Mouse (Mus musculus) cerebellum, adult 9-10 months (tissue): ENCODE data around the gene Gm45713.

ENCODE experiments used
- DNase-seq: peaks from one replicate; pipeline ENCODE4 v3.0.0; 2022

Gene Gm45713

DNA sequence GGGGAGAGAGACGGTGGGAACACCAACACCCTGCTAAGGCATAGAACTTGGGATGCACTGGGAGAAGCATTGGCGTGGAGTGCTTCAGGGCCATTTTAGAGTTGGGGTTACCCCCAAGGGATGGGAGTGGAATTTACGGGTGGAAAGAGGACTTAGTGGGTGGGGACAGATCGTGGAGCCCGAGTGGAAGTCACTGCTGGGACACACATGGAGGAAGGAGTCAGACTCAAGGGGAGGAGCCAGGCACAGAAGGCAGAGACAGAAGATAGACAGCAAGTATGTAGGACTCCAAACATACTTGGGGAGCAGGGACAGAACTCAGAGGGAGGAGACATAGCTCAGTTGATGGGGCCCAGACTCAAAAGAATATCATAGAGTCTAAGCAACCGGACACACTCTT is 26.5 kb upstream of the Gm45713 start:
- DNase-seq, result no peak

DNA sequence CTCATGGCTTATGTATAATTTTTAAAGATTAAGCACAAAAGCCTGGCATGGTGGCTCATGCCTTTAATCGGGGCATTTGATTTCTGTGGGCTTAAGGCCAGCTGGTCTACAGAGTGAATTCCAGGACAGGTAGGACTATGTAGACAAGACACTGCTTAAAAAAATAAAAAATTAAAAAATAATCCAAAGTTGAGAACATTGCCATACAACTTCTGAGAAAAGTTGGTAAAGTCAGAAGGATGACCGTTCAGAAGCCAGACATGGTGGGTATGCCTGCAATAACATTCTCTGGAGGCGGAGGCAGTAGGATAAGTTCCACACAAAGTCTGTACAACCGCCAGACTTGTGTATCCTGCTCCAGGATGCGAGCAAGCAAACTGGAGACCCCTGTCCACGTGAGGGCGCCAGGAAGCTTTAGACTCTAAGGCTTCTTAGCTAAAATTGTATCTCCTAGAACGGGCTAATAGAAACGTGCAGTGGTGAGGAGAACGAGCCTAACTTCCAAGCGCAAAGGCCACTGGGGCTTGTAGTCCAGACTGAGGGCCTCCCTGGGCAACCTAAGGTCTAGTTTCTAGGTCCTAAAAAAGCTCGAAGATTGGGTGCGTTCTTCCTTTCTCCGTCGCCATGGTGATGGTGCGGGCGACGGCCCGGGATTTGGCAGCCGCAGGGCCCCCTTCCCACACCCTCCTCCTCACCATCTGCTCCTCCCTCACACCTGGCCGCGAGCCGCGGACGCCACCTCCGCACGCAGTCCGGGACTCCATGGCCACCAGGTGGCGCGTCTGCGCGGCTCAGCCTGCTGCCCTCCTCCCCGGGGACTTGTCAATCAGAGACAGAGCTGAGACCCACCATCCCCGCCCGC is 25.8 kb upstream of the Gm45713 start:
- DNase-seq, result peak; percentile 99

DNA sequence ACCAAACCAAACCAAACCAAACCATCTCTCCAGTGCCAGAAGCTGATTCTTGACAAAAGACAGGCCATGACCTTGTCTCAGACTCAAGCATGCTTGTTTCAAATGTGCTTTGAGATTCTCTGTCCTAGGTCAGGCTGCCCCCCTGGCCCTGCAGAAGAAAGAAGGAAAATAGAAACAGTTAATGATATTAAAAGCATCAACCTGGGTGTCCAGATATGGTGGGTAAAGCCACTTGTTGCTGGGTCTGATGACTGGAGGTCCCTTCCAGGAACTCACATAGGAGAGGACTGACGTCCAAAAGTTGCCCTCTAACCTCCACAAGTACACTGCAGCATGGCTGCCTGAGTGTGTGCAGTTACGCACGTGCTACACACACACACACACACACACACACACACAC is 24.8 kb upstream of the Gm45713 start:
- peak; percentile 73 for DNase-seq

DNA sequence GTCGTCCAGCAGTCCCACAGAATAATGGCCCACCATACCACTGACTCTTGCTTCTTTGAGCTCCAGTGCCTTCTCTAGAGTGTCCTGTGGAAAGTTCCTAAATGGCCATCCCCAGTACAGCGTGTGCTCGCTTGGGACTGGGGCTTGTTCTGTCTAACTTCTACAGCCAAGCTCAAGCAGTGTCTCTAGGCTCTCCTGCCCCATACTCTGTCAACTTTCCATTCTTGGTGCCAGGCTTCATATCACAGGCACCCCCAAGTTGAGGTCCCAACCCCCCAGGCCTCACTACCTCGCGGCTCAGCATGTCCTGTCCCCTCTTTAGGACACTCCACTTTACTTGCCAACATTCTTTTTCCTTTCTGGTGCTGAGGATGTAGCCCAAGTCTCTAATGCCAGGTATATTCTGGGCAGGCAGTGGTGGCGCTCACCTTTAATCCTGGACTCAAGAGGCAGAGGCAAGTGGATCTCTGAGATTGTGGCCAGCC is 24.3 kb upstream of the Gm45713 start:
- peak; percentile 62 for DNase-seq

DNA sequence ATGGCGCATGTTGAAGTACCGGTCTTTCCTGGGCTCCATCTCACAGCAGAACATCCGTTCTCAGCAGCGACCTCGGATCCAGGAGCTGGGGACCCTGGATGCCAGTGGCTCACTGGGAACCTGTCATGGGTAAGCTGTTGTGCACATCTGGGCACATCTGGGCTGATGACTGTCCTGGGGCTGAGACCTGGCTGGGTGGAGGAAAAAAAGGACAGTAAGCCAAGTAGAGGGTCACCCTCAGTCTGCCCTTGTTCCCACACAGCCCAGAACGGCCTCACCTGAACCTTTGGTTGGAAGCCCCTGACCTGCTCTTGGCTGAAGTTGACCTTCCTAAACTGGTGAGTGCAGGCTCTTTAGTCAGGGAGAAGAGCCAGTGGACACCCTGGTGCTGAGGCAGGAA is 23.0 kb upstream of the Gm45713 start:
- peak; percentile 63 for DNase-seq

DNA sequence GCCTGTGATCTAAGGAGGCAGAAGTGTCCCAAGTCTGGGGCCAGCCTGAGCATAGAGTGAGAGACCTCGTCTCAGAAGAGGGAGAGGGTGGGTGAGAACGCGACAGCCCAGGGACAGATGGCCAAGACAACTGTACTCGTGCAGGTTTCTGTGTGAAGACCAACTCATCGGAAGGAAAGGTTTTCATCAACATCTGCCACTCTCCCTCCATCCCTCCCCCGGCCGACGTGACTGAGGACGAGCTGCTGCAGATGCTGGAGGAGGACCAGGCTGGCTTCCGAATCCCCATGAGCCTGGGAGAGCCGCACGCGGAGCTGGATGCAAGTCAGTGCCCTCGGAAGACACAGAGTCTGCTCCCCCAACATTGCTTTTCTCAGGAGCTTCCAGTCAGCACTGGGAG is 21.4 kb upstream of the Gm45713 start:
- DNase-seq, result peak; percentile 41

DNA sequence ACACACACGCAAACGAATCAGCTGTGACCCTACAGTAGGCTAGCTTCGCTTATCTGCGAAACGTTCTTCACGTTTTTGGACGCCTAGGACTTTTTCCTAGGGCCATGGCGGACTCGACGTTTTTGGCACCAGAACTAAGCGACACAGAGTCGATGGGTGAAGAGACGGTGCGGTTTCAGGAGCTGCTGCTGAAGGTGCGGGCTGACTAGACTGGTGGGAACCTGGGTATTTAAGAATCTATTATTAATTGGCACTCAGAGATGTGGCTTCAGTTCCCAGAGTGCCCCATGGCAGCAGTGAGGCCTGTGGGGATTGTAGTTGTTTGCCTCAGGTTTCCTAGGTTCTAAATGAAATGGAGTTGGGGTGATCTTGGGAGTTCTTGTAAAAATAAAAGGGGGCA is 20.2 kb upstream of the Gm45713 start:
- peak; percentile 57 for DNase-seq

DNA sequence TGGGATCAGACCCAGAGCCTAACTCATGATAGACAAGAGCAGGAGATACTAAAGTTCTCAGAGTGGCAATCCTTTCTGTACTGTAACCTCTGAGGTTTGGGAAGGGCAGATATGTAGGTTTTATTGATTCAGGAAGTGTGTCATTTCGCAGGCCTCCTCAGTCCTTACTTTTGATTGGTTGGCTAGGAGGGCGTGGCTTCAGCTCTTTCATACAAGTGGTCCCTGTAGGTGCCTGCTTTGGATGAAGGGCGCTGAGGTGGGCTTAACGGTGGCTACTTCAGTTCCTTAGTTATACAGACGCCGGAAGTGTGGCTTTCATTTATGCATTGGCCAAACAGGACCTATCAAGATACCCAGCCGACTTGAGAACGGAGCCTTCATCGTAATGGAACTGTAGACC is 19.6 kb upstream of the Gm45713 start:
- DNase-seq, result peak; percentile 65

DNA sequence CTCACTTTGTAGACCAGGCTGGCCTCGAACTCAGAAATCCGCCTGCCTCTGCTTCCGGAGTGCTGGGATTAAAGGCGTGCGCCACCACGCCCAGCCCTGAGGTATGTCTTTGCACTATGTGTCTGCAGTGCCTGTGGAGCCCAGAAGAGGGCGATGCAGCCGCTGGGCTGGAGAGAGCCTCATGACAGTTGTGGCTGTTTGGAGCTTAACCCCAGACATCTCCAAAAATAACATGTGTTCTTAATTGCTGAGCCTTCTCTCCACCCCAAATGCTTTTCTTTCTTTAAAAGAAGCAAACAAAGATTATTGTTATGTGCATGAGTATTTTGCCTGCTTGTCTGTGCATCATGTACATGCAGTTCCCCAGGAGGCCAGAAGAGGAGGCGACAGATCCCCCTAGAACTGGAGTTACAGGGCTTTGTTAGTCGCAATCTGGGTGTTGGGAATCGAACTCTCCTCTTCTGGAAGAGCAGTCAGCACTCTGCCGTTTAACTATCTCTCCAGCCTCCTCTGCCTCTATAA is 19.0 kb upstream of the Gm45713 start:
- peak; percentile 84 for DNase-seq

DNA sequence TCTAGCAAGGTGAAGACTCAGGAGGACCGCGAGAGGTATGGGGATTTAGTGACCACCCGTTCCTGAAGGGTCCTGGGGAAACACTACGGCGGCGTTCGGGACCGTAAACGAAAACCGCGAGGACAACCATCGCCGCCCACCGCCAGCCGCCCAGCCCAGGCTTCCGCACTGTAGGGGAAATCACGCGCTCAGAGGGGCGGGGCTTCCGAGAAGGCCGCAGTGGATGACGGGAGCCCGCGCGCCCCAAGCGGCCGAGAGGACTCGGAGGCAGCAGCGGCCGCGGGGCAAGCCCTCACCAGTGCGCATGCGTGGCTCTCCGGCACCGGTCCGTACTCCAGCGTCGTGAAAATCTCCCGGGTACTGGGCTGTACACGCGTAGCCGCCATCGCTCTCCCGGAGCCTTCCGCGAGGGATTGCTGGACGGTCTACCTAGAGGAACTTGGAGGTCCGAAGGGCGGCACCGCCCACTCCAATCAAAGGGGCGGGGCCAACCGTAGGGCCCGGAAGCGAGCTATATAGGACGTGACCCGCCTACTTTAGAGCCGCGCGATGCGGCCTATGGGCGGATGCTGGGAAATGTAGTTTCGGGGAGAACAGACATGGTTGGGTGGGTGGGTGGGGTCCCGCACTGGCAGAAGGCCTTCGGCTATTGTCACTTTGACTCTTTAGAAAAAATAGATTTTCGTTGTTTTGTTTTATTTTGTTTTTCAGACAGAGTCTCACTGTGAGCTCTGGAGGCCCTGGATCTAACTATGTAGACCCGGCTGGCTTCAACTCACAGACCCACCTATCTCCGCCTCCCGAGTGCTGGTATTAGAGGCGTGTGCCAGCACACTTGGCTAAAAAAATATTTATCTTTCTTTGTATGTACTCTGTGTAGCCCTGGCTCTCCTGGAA is 18.3 kb upstream of the Gm45713 start, which contains the start of the genes Pih1d1 and Aldh16a1:
Gene Pih1d1, plus strand, starts transcription at position 208 of the 897 bp plus-strand sequence.
Gene Aldh16a1, minus strand, starts transcription at position 489 of the 897 bp plus-strand sequence.
- DNase-seq, result peak; percentile 97

DNA sequence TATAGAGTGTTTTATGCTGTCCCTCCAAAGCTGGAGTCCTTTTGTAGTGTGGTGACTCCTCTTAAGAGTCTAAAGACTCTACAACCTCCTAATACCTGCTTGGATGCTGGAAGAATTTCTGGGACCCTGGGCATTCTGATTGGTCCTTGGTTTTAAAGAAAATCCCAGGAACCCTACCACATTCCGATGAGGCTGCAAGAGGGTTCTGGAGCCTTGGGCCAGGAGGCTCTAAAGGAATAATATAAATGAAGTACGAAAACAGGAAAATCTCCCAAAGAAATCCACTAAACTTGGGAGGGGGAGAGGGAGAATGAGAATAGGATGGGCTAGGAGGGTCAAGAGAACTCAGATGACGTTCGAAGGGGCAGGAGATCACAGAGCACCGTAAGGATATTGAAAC is 17.6 kb upstream of the Gm45713 start:
- DNase-seq, result no peak

DNA sequence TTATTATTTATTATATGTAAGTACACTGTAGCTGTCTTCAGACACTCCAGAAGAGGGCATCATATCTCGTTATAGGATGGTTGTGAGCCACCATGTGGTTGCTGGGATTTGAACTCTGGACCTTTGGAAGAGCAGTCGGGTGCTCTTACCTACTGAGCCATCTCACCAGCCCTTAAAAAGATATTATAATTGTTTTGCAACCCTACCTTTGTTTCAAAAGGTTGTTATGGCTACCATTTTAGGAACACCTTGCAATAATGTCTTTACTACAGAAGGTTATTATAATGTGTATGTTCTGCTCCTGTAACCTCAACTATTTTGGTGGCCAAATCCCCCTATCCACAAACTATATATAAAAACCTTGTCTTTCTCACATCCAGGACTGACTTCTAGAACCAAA is 17.0 kb upstream of the Gm45713 start:
- peak; percentile 39 for DNase-seq

DNA sequence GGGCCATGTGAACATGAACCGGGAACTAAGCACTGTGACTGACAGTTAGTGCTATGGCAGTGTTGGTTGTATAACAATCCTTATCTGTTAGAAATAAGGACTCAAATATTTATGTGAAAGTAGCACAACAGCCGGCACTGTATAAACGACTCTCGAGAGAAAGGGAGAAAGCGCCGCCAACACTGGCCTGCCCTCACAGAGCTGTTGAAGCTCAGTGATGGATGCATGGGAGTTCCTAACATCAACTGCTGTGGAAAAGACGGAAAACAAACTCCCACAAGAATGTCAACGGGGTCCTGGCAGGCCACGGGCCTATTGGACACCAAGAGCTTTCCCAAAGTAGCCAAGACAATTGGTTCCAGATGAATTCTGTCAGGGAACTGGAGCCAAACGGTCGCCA is 15.3 kb upstream of the Gm45713 start:
- DNase-seq, result peak; percentile 48

DNA sequence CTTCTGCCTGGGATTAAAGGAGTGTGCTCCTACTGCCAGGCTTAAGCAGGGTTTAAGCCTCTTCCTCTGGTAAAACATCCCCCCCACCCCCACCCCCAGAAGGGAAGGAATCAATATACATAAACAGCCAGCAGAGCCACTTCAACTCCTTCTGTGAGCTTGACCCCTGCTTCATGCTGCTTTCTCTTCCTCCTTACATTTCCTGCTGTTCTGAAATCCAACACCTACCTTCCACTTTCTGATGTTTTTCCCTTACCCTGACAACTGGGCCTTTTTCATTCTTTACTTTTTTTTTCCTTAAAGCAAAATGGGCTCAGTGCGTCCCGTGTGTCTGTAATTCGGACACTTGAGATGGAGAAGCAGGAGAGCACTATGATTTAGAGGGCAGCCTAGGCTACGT is 14.3 kb upstream of the Gm45713 start:
- no peak for DNase-seq

DNA sequence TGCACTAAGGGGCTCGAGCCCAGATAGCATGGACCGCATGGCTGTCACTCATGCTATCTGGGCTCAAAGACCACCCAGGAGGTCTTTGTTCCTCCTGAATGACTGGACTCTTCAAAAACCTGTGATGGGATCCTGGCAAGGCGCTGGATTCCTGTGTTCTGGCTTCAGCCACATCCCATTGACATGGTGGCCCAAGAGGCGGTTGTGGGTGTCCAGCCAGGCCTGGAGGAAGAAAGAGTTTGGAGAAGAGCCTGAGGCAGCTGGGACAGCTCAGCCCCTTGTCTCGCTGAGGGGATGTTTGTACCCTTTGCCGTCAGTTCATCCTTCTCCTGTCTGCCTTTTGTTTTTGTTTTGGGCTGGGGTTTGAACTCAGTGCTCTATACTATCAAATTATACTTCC is 13.5 kb upstream of the Gm45713 start:
- DNase-seq, result no peak

DNA sequence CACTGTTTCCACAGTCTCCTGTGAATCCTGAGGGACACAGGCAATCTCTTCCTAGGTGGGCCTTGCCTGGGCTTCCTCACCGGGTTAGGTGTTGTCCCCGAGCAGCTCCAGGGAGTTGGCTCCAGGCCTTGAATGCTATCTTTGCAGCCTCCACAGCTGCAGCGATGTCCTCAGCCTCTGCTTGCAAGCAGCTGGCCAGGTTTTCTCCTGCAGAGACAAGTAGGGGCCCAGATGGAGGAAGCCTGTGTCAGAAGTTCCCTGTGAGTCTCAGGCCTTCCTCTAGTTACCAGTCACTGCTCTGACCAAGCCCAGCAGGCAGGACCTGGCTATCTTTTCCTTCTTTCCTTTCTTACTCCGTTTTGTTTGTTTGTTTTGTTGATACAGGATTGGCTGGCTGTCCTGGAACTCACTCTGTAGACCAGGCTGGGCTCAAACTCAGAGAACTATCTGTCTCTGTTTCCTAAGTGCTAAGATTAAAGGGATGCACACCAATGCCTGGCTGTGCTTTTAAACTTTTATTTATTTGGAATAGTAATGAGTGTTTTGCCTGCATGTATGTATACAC is 12.6 kb upstream of the Gm45713 start:
- no peak for DNase-seq

DNA sequence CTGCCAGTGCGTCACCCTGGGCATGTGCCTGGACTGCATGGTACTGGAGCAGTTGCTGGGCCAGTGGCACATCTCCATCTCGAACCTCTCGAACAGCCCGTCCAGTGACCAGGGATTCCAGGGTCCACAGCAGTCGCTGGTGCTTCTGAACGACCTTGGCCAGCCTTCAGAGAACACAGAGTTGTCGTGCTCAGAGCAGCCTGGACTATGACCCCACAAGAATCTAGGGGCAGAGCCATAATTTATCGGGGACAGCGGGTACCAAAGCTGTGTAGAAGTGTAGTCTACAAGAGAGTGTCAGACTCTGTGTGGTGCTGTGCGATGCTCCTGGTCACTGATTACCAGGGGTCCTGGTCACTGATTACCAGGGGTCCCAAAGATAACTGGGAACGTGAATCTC is 11.9 kb upstream of the Gm45713 start:
- DNase-seq, result no peak

DNA sequence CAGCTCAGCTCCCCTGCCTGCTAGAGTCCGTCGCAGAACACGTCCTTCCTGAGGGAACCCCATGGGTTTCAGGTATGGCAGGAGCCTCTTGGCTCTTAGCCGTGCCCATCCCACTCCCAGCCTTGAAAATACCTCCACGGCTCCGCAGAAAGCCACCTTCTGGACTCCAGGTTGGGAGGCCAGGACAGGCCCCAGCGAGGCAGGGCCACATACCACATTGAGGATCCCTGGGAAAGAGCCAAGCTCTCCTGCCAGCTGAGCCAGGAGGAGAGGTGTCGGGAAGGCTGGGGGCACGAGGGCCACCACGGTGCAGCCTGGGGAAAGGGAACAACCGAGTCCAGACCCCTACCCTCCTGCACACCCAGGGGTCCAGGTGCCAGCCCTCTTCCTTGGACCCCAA is 11.2 kb upstream of the Gm45713 start:
- DNase-seq, result no peak

DNA sequence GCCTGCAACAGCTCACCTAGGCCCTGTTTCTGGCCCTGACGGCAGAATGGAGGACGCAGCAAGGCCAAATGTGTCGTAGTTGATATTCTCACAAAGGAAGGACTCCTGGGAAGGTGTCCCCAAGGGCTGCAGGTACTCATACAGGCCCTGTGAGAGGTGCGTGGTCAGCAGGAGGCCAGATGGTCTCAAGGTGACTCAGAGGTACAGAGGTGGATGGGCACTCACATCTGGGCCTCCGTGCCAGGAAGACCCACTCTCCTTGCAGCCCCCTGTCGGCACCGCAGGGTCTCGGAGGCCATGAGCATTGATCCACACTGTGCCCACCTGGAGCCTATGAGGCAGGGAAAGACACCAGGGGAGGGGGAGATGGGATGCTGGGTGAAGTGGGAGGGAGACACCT is 9.4 kb upstream of the Gm45713 start:
- DNase-seq, result no peak

DNA sequence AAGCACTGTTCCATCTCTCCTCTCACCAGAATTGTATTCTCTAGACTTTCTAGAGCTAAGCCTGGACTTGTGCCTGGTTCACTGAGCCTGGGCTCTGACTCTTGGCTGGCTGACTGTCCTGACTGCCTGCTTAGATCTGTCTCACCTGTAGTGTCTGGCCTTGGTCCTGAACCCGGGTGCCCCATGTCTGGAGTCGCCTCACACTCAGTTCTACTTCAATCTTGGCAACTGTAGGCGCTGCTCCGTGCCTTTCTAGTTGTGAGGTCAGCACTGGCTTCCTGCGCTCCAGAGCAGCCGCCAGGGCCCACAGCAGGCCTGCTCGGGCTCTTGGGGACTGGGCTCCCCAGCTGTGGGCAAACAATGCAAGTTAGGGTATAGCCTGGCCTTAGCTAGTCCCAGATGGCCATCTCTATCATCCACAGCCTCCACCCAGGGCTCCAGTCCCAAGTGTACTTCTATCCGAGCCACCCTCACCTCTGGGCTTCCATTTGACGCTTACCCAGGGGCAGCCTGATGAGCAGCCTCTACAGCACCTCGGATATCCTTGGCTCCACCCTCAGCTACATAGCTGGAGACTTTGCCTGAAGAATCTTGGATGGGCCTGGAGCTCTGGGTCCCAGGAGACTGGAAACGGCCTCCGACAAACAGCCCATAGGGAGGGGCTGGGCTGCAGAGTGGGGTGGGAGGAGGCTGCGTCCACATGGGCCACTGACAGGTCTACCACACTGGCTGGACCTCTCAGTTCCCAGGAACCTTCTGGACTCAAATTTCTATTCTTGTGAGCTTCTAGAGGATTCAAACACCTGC is 8.5 kb upstream of the Gm45713 start:
- no peak for DNase-seq

DNA sequence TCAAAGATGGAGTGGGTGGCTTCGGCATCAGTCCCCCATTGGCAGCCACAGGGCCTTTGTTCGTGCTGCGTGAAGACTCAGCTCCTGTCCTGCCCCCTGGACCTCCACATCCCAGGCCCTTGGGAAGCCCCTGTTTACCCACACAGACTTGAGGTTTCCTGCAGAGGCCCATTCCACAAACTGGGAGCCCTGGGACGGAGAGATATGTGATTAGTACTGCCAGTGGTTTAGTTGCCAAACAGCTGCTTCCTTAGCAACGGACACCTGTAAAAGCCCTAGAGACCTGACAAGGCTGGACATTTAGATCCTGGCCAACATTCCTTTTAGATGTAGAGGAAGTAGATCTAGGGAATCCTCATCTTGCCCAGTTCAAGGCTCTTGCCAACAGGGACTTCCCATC is 5.9 kb upstream of the Gm45713 start:
- no peak for DNase-seq

DNA sequence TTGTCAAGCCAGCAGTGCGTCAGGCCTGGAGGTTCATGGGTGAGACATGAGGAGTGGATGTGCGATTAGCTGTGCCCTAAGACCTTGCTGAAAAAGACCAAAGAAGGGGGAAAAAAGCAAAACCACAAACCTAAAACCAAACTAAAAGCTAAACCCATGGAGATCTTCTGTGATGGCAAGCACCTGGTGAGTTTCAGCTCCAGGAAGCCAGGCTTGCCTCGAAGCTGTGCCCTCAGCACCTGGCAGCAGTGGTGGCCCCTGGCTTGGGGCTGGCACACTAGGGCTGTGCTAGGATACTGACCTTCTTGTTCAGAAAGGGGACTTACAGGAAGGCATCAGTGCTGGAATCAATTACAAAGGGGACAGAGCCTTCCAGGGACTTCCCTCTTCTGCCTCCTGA is 5.3 kb upstream of the Gm45713 start:
- no peak for DNase-seq
